Mouse (Mus musculus) megakaryocyte, embryonic 14.5 days (primary cell): Measurements from ENCODE around the gene Pex7. TPM values are rescaled to one million over a fixed set of nuclear protein-coding genes. Genes with fewer than 3 reads are reported as not detected.
A peak's percentile ranks its signal among the peaks of the same experiment; 100 is the strongest.

Source experiments
- H3K27me3 ChIP-seq: replicated peaks from 2 replicates; pipeline ENCODE3; 2012; ENCODE audit warnings: inconsistent platforms
- H3K36me3 ChIP-seq: replicated peaks from 2 replicates; pipeline ENCODE3; 2012; ENCODE audit warnings: low read length, inconsistent platforms, mixed read lengths
- H3K4me1 ChIP-seq: 2 replicates; pipeline ENCODE4 v1.6.1; 2012; ENCODE audit warnings: inconsistent platforms
- H3K4me3 ChIP-seq: replicated peaks from 2 replicates; pipeline ENCODE3; 2012; ENCODE audit warnings: moderate library complexity, mild to moderate bottlenecking, inconsistent platforms
- H3K9me3 ChIP-seq: 2 replicates; pipeline ENCODE4 v1.6.1; 2012; ENCODE audit warnings: inconsistent platforms
- FLI1 ChIP-seq: IDR thresholded peaks from 2 replicates; pipeline ENCODE4 v1.6.1; 2012; ENCODE audit warnings: low read length, inconsistent platforms, mixed read lengths
- GATA1 ChIP-seq: IDR thresholded peaks from 3 replicates; pipeline ENCODE4 v1.6.1; 2012; ENCODE audit warnings: mixed read lengths, low read length, inconsistent platforms, borderline replicate concordance
- polyA plus RNA-seq: library from polyadenylated mRNA; stranded (reverse); fragments of >175 nt; gene quantifications from 2 replicates; pipeline ENCODE4 v1.2.3, GENCODE M21; 2012; ENCODE audit warnings: low replicate concordance; ENCODE audit not compliant: insufficient read depth

Pex7 gene
- 8.1 TPM in 1 of 2 replicates, not detected in the other for polyA plus RNA-seq

GRCm38 (mm10) chr10:19907246-19907804 is at the start of gene Pex7:
Gene Pex7, minus strand, starts transcription at chr10:19907689.
- Histone ChIP-seq H3K4me1 (peaks cover 47% of the 10 kb centered on the region), H3K36me3 (peaks cover 37% of the 10 kb centered on the region), H3K4me3 (peak within 1 kb of the TSS; percentile 94), H3K27me3 (no peaks in the 10 kb centered on the region), H3K9me3 (no peaks in the 10 kb centered on the region)
- TF ChIP-seq FLI1 (no peak), GATA1 (no peak)

DNA sequence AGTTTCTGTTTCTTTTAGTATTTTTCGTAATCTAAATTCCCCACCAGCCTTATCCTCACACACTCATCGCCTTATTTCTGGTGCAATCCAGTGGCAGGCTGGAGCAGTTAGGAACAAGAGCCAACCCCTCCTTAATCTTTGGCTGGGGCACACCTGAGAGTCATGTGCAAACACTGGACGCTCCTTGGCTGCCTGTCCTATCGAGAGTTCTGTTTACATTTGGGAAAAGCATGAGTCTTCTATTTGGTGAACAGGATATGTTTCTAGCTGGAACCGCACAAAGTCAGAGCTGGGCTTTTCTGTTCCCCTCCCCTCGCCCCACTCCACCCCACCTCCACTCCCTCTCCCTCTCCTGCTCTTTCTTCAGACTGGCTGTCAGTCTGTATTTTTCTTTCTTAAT is 49.3 kb upstream of the Pex7 start:
- Histone ChIP-seq H3K27me3 (no peaks in the 10 kb centered on the region), H3K9me3 (no peaks in the 10 kb centered on the region), H3K4me3 (peak overlapping the region; percentile 54), H3K4me1 (peaks cover 75% of the 10 kb centered on the region), H3K36me3 (peaks cover 12% of the 10 kb centered on the region)
- TF ChIP-seq GATA1 (no peak), FLI1 (no peak)

- no peak for TF ChIP-seq FLI1
- TF ChIP-seq GATA1, result no peak
- Histone ChIP-seq H3K4me3 (no peak overlapping the region), H3K36me3 (peaks cover 15% of the 10 kb centered on the region), H3K9me3 (peaks cover 3% of the 10 kb centered on the region; the same call in 1 of the 2 replicates), H3K27me3 (no peaks in the 10 kb centered on the region), H3K4me1 (peaks cover 66% of the 10 kb centered on the region)
These were observed 48.3 kb upstream of the Pex7 start for GRCm38 (mm10) chr10:19955817-19956216.

DNA sequence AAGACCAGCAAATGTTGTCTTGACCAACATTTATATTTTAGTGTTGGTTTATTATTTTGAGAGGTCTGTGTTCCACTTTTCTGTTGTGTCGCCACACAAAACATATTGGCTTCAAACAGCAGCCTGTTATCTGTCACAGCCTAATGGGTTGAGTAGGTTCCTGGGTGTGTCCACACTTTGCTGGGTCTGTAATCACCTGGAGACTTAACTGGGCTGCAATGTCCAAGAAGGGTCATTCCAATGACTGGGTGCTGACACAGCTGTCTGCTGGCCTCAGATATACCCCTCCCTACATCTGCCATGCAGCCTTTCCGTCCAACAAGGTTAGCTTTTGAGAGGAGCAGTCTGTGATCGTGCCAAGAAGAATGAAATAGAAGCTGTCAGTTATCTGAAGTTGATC is 47.1 kb upstream of the Pex7 start:
- Histone ChIP-seq H3K36me3 (peaks cover 25% of the 10 kb centered on the region), H3K4me3 (no peak overlapping the region), H3K27me3 (no peaks in the 10 kb centered on the region), H3K4me1 (peaks cover 61% of the 10 kb centered on the region), H3K9me3 (peaks cover 3% of the 10 kb centered on the region; the same call in 1 of the 2 replicates)
- TF ChIP-seq GATA1 (no peak), FLI1 (no peak)

GRCm38 (mm10) chr10:19953032-19953761 is 45.7 kb upstream of the Pex7 start:
- Histone ChIP-seq H3K27me3 (no peaks in the 10 kb centered on the region), H3K4me1 (peaks cover 60% of the 10 kb centered on the region), H3K36me3 (peaks cover 30% of the 10 kb centered on the region), H3K4me3 (no peak overlapping the region), H3K9me3 (peaks cover 3% of the 10 kb centered on the region; the same call in 1 of the 2 replicates)
- TF ChIP-seq FLI1 (no peak), GATA1 (no peak)

DNA sequence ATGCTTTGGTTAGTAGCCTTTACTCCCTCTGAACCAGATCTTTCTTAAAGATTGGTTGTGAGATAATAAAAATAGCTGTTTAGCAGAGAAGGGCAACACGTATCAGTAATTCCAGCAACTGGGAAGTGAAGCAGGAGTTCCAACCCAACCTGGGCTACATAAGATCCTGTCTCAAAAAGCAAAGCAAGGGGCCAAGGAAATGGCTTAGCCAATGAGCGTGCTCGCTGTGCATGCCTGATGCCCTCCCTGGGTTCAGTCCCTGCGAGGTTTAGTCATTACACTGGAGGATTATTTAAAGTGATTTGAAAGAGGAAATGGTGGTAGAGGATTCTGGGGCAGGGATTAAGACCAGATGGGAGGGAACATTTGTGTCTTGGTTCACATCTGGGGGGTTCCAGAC is 41.6 kb upstream of the Pex7 start:
- peaks cover 47% of the 10 kb centered on the region for H3K36me3 ChIP-seq

DNA sequence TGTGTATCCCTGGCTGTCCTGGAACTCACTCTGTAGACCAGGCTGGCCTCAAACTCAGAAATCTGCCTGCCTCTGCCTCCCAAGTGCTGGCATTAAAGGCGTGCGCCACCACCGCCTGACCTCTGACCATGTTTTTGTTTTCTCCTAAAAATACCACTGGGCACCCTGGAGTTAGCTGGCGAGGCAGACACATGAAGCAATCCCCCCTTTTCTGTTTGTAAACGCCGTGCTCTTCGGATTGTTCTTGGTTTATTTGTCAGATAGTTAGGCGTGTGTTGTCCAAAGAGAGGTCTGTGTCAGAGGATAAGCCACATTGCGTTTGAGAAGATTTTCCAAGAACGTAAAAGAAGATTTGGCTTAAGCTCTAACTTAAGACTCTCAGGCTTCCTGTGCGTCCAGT is 40.9 kb upstream of the Pex7 start:
- Histone ChIP-seq H3K27me3 (no peaks in the 10 kb centered on the region), H3K4me3 (no peak overlapping the region), H3K9me3 (peaks cover 3% of the 10 kb centered on the region; the same call in 1 of the 2 replicates), H3K4me1 (peaks cover 24% of the 10 kb centered on the region), H3K36me3 (peaks cover 46% of the 10 kb centered on the region)
- TF ChIP-seq FLI1 (no peak), GATA1 (no peak)

More for the DNA sequence above, 41.6 kb upstream of the Pex7 start:
- H3K9me3 ChIP-seq, result peaks cover 3% of the 10 kb centered on the region; the same call in 1 of the 2 replicates
- no peak overlapping the region for H3K4me3 ChIP-seq
- no peaks in the 10 kb centered on the region for H3K27me3 ChIP-seq
- TF ChIP-seq FLI1, result no peak
- H3K4me1 ChIP-seq, result peaks cover 29% of the 10 kb centered on the region

DNA sequence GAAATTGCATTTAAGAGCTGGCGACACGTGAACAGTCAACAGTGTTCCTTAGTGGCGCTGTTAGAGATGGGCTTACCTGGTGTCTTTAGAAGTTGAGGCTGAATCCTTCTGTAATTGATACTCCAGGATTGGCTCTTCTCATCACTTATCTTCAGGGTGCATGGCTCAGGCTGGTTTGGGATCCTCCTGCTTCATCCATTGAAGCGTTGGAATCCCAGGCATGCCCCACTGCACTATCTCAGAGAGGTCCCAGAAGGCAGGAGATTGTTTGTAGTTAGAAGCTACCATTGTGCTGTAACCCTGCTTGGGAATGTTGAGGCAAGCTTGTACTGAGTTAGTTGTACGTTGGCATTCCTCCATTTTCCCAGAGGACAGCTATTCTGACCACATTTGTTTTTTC is 40.4 kb upstream of the Pex7 start:
- no peak overlapping the region for H3K4me3 ChIP-seq
- H3K9me3 ChIP-seq, result peaks cover 3% of the 10 kb centered on the region; the same call in 1 of the 2 replicates
- H3K36me3 ChIP-seq, result peaks cover 47% of the 10 kb centered on the region
- TF ChIP-seq FLI1, result no peak
- TF ChIP-seq GATA1, result no peak
- H3K27me3 ChIP-seq, result no peaks in the 10 kb centered on the region
- H3K4me1 ChIP-seq, result peaks cover 22% of the 10 kb centered on the region

- TF ChIP-seq GATA1 (no peak), FLI1 (no peak)
- Histone ChIP-seq H3K4me1 (peaks cover 26% of the 10 kb centered on the region), H3K9me3 (peaks cover 3% of the 10 kb centered on the region; the same call in 1 of the 2 replicates), H3K4me3 (no peak overlapping the region), H3K36me3 (peaks cover 49% of the 10 kb centered on the region), H3K27me3 (no peaks in the 10 kb centered on the region)
These were observed 40.0 kb upstream of the Pex7 start for GRCm38 (mm10) chr10:19947441-19947840.

- TF ChIP-seq FLI1 (no peak), GATA1 (no peak)
- Histone ChIP-seq H3K4me3 (no peak overlapping the region), H3K36me3 (peaks cover 43% of the 10 kb centered on the region), H3K4me1 (peaks cover 34% of the 10 kb centered on the region), H3K27me3 (no peaks in the 10 kb centered on the region), H3K9me3 (peaks cover 3% of the 10 kb centered on the region; the same call in 1 of the 2 replicates)
These were observed 39.2 kb upstream of the Pex7 start for GRCm38 (mm10) chr10:19946644-19947043.
